Mouse (Mus musculus) liver, postnatal 0 days (tissue): ENCODE measurements at regions not wholly inside any gene's neighbourhood (a gene's known extent, or its start where the extent isn't known, plus 50 kb on each side); places are given as distances from the start of the nearest gene placed in this dataset.

ENCODE experiments used
- CTCF ChIP-seq: sonication (generic); IDR thresholded peaks from 2 replicates; pipeline ENCODE4 v1.5.1; 2016; ENCODE audit warnings: antibody characterized with exemption, low read depth
- EP300 ChIP-seq: IDR thresholded peaks from 2 replicates; pipeline ENCODE4 v1.6.1; 2016; ENCODE audit warnings: antibody characterized with exemption, low read depth, mild to moderate bottlenecking

- TF ChIP-seq CTCF = no peak
- TF ChIP-seq EP300 = no peak
Measured at GRCm38 (mm10) chr1:194482001-194482716, 135.9 kb upstream of the Plxna2 start.
